Mouse (Mus musculus) lung, embryonic 16.5 days (tissue): ENCODE measurements around the gene Mgl2. TPM values are rescaled to one million over a fixed set of nuclear protein-coding genes. Genes with fewer than 3 reads are reported as not detected.

ENCODE experiments used
- ATAC-seq: fragments of 200-750 bp; cut with Nextera tagmentation; 2 replicates; pipeline ENCODE4 v1.8.0; 2017; ENCODE audit warnings: low read depth, mild to moderate bottlenecking, moderate library complexity
- H3K27ac ChIP-seq: fragments of 300-500 bp; sonication (generic); 2 replicates; pipeline ENCODE4 v1.5.1; 2014; ENCODE audit warnings: mild to moderate bottlenecking, control low read depth, low read length
- H3K27me3 ChIP-seq: fragments of 300-500 bp; sonication (generic); 2 replicates; pipeline ENCODE4 v1.6.1; 2014; ENCODE audit warnings: low read depth, low read length, mixed read lengths; ENCODE audit not compliant: control insufficient read depth, insufficient read depth
- H3K36me3 ChIP-seq: fragments of 300-500 bp; sonication (generic); 2 replicates; pipeline ENCODE4 v1.6.1; 2014; ENCODE audit warnings: low read length; ENCODE audit not compliant: control insufficient read depth, insufficient read depth
- H3K4me1 ChIP-seq: fragments of 300-500 bp; sonication (generic); replicated peaks from 2 replicates; pipeline ENCODE4 v1.6.1; 2014; ENCODE audit warnings: low read length, mixed read lengths; ENCODE audit not compliant: control insufficient read depth, insufficient read depth
- H3K4me2 ChIP-seq: fragments of 300-500 bp; sonication (generic); 2 replicates; pipeline ENCODE4 v1.6.1; 2014; ENCODE audit warnings: low read depth, low read length, control low read depth
- H3K4me3 ChIP-seq: fragments of 300-500 bp; sonication (generic); 2 replicates; pipeline ENCODE4 v1.5.1; 2014; ENCODE audit warnings: mild to moderate bottlenecking, low read length, control low read depth
- H3K9ac ChIP-seq: fragments of 300-500 bp; sonication (generic); 2 replicates; pipeline ENCODE4 v1.6.1; 2014; ENCODE audit warnings: low read length, control low read depth
- H3K9me3 ChIP-seq: fragments of 300-500 bp; sonication (generic); 2 replicates; pipeline ENCODE4 v1.6.1; 2016; ENCODE audit warnings: low read length; ENCODE audit not compliant: control insufficient read depth
- WGBS: fragments of 180-500 bp; shearing (Covaris S2); extraction: QIAGEN DNeasy Blood & Tissue Kit; methylation state at CpG from one replicate; pipeline ENCODE4 v1.1.7; 2014; 5-methylcytosine and 5-hydroxymethylcytosine counted together
- polyA plus RNA-seq: library from polyadenylated mRNA; unstranded; fragments of >200 nt; fragmentation: Nextera tagmentation; extraction: Ambion mirVana; gene quantifications from 2 replicates; pipeline ENCODE4 v1.2.1, GENCODE M21; 2015

The Mgl2 gene
- polyA plus RNA-seq, 1 experiment from 2014 or later, result 2.4 TPM

- Histone ChIP-seq H3K36me3 (no peaks in the 10 kb centered on the region), H3K27ac (no peak overlapping the region), H3K9me3 (peaks cover 3% of the 10 kb centered on the region; the same call in 1 of the 2 replicates), H3K4me1 (no peaks in the 10 kb centered on the region), H3K4me3 (no peak overlapping the region), H3K9ac (no peak overlapping the region), H3K4me2 (no peak overlapping the region), H3K27me3 (no peaks in the 10 kb centered on the region)
- ATAC-seq, result no peak
- 77% methylated on average over 11 of the region's 11 CpGs for WGBS
These were observed 48.2 kb downstream of the Mgl2 start for GRCm38 (mm10) chr11:70178311-70178710.

- H3K9me3 ChIP-seq, result peaks cover 3% of the 10 kb centered on the region; the same call in 1 of the 2 replicates
- H3K36me3 ChIP-seq, result no peaks in the 10 kb centered on the region
- no peak for ATAC-seq
These were observed 48.6 kb downstream of the Mgl2 start for GRCm38 (mm10) chr11:70178756-70179155.

GRCm38 (mm10) chr11:70179401-70179800 is 49.3 kb downstream of the Mgl2 start:
- ATAC-seq, result no peak
- WGBS, result 35% methylated on average over 14 of the region's 14 CpGs
- H3K4me2 ChIP-seq, result no peak overlapping the region

More at GRCm38 (mm10) chr11:70178756-70179155, 48.6 kb downstream of the Mgl2 start:
- WGBS, result 65% methylated on average over 11 of the region's 11 CpGs
- H3K4me3 ChIP-seq, result no peak overlapping the region
- no peak overlapping the region for H3K9ac ChIP-seq
- H3K27me3 ChIP-seq, result no peaks in the 10 kb centered on the region
- H3K4me1 ChIP-seq, result no peaks in the 10 kb centered on the region
- no peak overlapping the region for H3K27ac ChIP-seq
- H3K4me2 ChIP-seq, result no peak overlapping the region

GRCm38 (mm10) chr11:70180496-70180895 is 50.4 kb downstream of the Mgl2 start:
- H3K4me3 ChIP-seq, result no peak overlapping the region
- H3K27ac ChIP-seq, result no peak overlapping the region
- H3K4me1 ChIP-seq, result no peaks in the 10 kb centered on the region
- WGBS, result 94% methylated on average over 4 of the region's 4 CpGs
- peaks cover 3% of the 10 kb centered on the region; the same call in 1 of the 2 replicates for H3K9me3 ChIP-seq
- no peak overlapping the region for H3K9ac ChIP-seq
- H3K4me2 ChIP-seq, result no peak overlapping the region
- H3K27me3 ChIP-seq, result no peaks in the 10 kb centered on the region
- H3K36me3 ChIP-seq, result no peaks in the 10 kb centered on the region
- no peak for ATAC-seq

More at GRCm38 (mm10) chr11:70179401-70179800, 49.3 kb downstream of the Mgl2 start:
- no peaks in the 10 kb centered on the region for H3K36me3 ChIP-seq
- peaks cover 3% of the 10 kb centered on the region; the same call in 1 of the 2 replicates for H3K9me3 ChIP-seq
- no peak overlapping the region for H3K9ac ChIP-seq
- no peak overlapping the region for H3K27ac ChIP-seq
- H3K4me1 ChIP-seq, result no peaks in the 10 kb centered on the region
- no peak overlapping the region for H3K4me3 ChIP-seq
- H3K27me3 ChIP-seq, result no peaks in the 10 kb centered on the region

GRCm38 (mm10) chr11:70185120-70185519 is 55.0 kb downstream of the Mgl2 start:
- ATAC-seq, result peak; percentile 51; the same call in 1 of the 2 replicates
- Histone ChIP-seq H3K9ac (no peak overlapping the region), H3K27me3 (no peaks in the 10 kb centered on the region), H3K9me3 (no peaks in the 10 kb centered on the region), H3K4me1 (no peaks in the 10 kb centered on the region), H3K4me3 (no peak overlapping the region), H3K36me3 (no peaks in the 10 kb centered on the region), H3K4me2 (no peak overlapping the region), H3K27ac (no peak overlapping the region)
- 46% methylated on average over 7 of the region's 7 CpGs for WGBS

Other genes with a start within 250 kb of the Mgl2 start
- 10.9 and 11.4 TPM in 2 replicates for gene Kctd11, start 248.9 kb upstream of the Mgl2 start, polyA plus RNA-seq
- 2.1 and 3.8 TPM in 2 replicates for gene Acap1, start 234.8 kb upstream of the Mgl2 start, polyA plus RNA-seq
- gene 2810408A11Rik, start 229.3 kb upstream of the Mgl2 start, polyA plus RNA-seq, result 7.9 and 8.6 TPM in 2 replicates
- 5.7 and 6.4 TPM in 2 replicates for gene Neurl4, start 229.3 kb upstream of the Mgl2 start, polyA plus RNA-seq
- gene Gps2, start 216.4 kb upstream of the Mgl2 start, polyA plus RNA-seq, result 85.1 and 87.8 TPM in 2 replicates
- gene Eif5a, start 208.4 kb upstream of the Mgl2 start, polyA plus RNA-seq, result 1,390 and 1,410 TPM in 2 replicates
- gene Ybx2, start 194.5 kb upstream of the Mgl2 start, polyA plus RNA-seq, result 2.7 and 4.9 TPM in 2 replicates
- gene Slc2a4, start 182.1 kb upstream of the Mgl2 start, polyA plus RNA-seq, result 17.1 and 17.2 TPM in 2 replicates
- gene Cldn7, start 165.6 kb upstream of the Mgl2 start, polyA plus RNA-seq, result 172 and 202 TPM in 2 replicates
- 20.6 and 23.0 TPM in 2 replicates for gene Ctdnep1, start 149.2 kb upstream of the Mgl2 start, polyA plus RNA-seq
- gene Elp5, start 147.8 kb upstream of the Mgl2 start, polyA plus RNA-seq, result 98.4 and 99.2 TPM in 2 replicates
- gene Gabarap, start 139.2 kb upstream of the Mgl2 start, polyA plus RNA-seq, result 515 and 536 TPM in 2 replicates
- gene Phf23, start 134.6 kb upstream of the Mgl2 start, polyA plus RNA-seq, result 58.1 and 59.5 TPM in 2 replicates
- gene Dvl2, start 129.7 kb upstream of the Mgl2 start, polyA plus RNA-seq, result 30.1 and 30.7 TPM in 2 replicates
- 90.0 and 92.0 TPM in 2 replicates for gene Acadvl, start 114.9 kb upstream of the Mgl2 start, polyA plus RNA-seq
- gene Dlg4, start 113.4 kb upstream of the Mgl2 start, polyA plus RNA-seq, result 5.5 and 7.9 TPM in 2 replicates
- gene Asgr1, start 76.2 kb upstream of the Mgl2 start, polyA plus RNA-seq, result 0.18 TPM in 1 of 2 replicates, not detected in the other
- 0.30 TPM in 1 of 2 replicates, not detected in the other for gene Asgr2, start 37.7 kb upstream of the Mgl2 start, polyA plus RNA-seq
- gene Clec10a, start 25.9 kb downstream of the Mgl2 start, polyA plus RNA-seq, result 0.79 and 1.6 TPM in 2 replicates
- 0.48 and 1.1 TPM in 2 replicates for gene Slc16a11, start 82.4 kb downstream of the Mgl2 start, polyA plus RNA-seq
- gene Slc16a13, start 90.7 kb downstream of the Mgl2 start, polyA plus RNA-seq, result 6.0 and 6.9 TPM in 2 replicates
- 36.2 and 37.1 TPM in 2 replicates for gene Bcl6b, start 99.5 kb downstream of the Mgl2 start, polyA plus RNA-seq
- 163 and 167 TPM in 2 replicates for gene 0610010K14Rik, start 107.6 kb downstream of the Mgl2 start, polyA plus RNA-seq
- gene Gm21988, start 109.5 kb downstream of the Mgl2 start, polyA plus RNA-seq, result 10.3 and 10.7 TPM in 2 replicates
- 249 and 250 TPM in 2 replicates for gene Rnasek, start 109.5 kb downstream of the Mgl2 start, polyA plus RNA-seq
- 6.9 and 7.8 TPM in 2 replicates for gene Alox12, start 125.0 kb downstream of the Mgl2 start, polyA plus RNA-seq
- 0.35 and 1.1 TPM in 2 replicates for gene Alox12e, start 192.3 kb downstream of the Mgl2 start, polyA plus RNA-seq
- 0.70 and 0.72 TPM in 2 replicates for gene Alox15, start 221.7 kb downstream of the Mgl2 start, polyA plus RNA-seq